In the genomic region with DNA sequence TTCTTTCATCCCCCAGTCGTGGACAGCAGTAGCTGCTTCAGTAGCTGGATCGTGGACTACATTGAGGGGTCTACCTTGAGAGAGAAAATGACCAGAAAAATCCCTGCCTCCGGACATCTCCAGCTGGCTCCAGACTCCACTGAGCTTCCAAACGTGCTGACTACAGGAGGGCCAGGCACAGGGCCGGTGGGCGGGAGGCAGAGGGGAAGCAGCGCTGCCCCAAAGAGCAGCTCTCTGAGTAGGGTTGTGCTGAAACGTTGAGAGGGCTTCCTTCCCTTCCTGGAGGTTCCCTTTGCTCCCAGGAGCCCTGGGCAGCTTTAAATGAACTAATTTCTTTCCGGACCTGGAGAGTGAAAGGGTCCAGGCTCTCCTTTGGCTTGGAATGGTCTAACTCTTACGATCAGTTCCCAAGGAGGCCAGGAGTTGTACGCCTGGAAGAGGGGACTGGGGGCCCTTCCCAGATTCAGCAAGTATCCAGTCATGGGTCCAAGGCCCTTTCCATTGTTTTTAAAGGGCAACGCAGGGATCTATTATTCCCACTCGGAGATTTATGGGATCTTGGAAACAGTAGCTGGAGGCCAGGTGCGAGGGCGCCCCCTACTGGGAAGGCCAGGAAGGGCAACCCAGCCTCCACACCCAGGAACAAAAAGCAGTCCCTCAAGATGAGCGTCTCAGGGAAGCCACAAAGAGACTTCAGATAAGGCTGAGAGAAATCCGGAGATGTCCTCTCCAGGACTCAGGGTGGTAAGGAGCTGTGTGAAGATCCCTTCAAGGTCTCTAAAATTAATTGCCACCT, we compare ENCODE assay signal across 8 mouse cellular contexts.
DNase-seq lines count a peak whose midpoint lies in the region; ATAC-seq and TF ChIP-seq lines count a peak whose summit lies in the region.

No protein-coding gene starts in this region.

- peak; percentile 85 for DNase-seq in forebrain, embryonic 11.5 days (ENCODE audit: low spot score)
- DNase-seq in urinary bladder, postnatal 25 days (ENCODE audit: low spot score) = peak; percentile 48
- no peak for DNase-seq in urinary bladder, adult 18-20 months (ENCODE audit: low spot score in 2 of 2)
- peak; percentile 64 to 72 for DNase-seq in kidney, postnatal 4 days
- DNase-seq in lung, postnatal 0 days (ENCODE audit: low spot score) = peak; percentile 51
- peak; percentile 73 for DNase-seq in testis, postnatal 10 days (ENCODE audit: low spot score)

- peak overlapping the region; percentile 6; the same call in 1 of the 2 replicates for H3K9ac ChIP-seq in forebrain, embryonic 11.5 days (ENCODE audit: low read length)
- no peak overlapping the region for H3K9ac ChIP-seq in forebrain, embryonic 15.5 days (replicated peaks)
- no peak overlapping the region for H3K9ac ChIP-seq in forebrain, embryonic 13.5 days
- no peak overlapping the region for H3K9ac ChIP-seq in lung, postnatal 0 days (replicated peaks; ENCODE audit: low read depth)

- no peak overlapping the region for H3K4me3 ChIP-seq in forebrain, embryonic 11.5 days (ENCODE audit: low read depth, low read length)
- no peak overlapping the region for H3K4me3 ChIP-seq in forebrain, embryonic 15.5 days
- H3K4me3 ChIP-seq in forebrain, embryonic 13.5 days = no peak overlapping the region
- no peak overlapping the region for H3K4me3 ChIP-seq in lung, postnatal 0 days (ENCODE audit: low read depth, low read length)

- peaks cover 3% of the 10 kb centered on the region for H3K27me3 ChIP-seq in forebrain, embryonic 11.5 days (ENCODE audit: control insufficient read depth, insufficient read depth, low read length)
- H3K27me3 ChIP-seq in forebrain, embryonic 15.5 days = no peaks in the 10 kb centered on the region
- H3K27me3 ChIP-seq in forebrain, embryonic 13.5 days = peaks cover 13% of the 10 kb centered on the region; the same call in 1 of the 2 replicates
- peaks cover 7% of the 10 kb centered on the region; the same call in 1 of the 2 replicates for H3K27me3 ChIP-seq in lung, postnatal 0 days (replicated peaks; ENCODE audit: insufficient read depth, low read length)

- ATAC-seq in forebrain, embryonic 11.5 days (replicated peaks; ENCODE audit: low FRiP score) = no peak
- ATAC-seq in forebrain, embryonic 15.5 days (replicated peaks) = no peak
- no peak for ATAC-seq in forebrain, embryonic 13.5 days
- no peak for ATAC-seq in lung, postnatal 0 days

- H3K36me3 ChIP-seq in forebrain, embryonic 11.5 days (ENCODE audit: control insufficient read depth, insufficient read depth, low read length) = no peaks in the 10 kb centered on the region
- no peaks in the 10 kb centered on the region for H3K36me3 ChIP-seq in forebrain, embryonic 15.5 days
- H3K36me3 ChIP-seq in forebrain, embryonic 13.5 days (ENCODE audit: poor library complexity, severe bottlenecking) = no peaks in the 10 kb centered on the region
- H3K36me3 ChIP-seq in lung, postnatal 0 days (ENCODE audit: insufficient read depth, low read length) = no peaks in the 10 kb centered on the region

- peak; percentile 82 for TF ChIP-seq CTCF in lung, postnatal 0 days (IDR thresholded peaks at IDR 0.05)

- H3K4me2 ChIP-seq in forebrain, embryonic 11.5 days (ENCODE audit: low read depth, low read length, severe bottlenecking) = peak overlapping the region; percentile 24; the same call in 1 of the 2 replicates
- no peak overlapping the region for H3K4me2 ChIP-seq in forebrain, embryonic 15.5 days (replicated peaks)
- H3K4me2 ChIP-seq in forebrain, embryonic 13.5 days = peak overlapping the region; percentile 19; the same call in 1 of the 2 replicates
- H3K4me2 ChIP-seq in lung, postnatal 0 days (replicated peaks; ENCODE audit: low read depth, low read length) = no peak overlapping the region

- H3K4me1 ChIP-seq in forebrain, embryonic 11.5 days (replicated peaks; ENCODE audit: control insufficient read depth, insufficient read depth, low read length) = peaks cover 12% of the 10 kb centered on the region; the same call in 1 of the 2 replicates
- H3K4me1 ChIP-seq in forebrain, embryonic 15.5 days = peaks cover 16% of the 10 kb centered on the region
- peaks cover 36% of the 10 kb centered on the region for H3K4me1 ChIP-seq in forebrain, embryonic 13.5 days
- H3K4me1 ChIP-seq in lung, postnatal 0 days (ENCODE audit: insufficient read depth, low read depth, low read length) = no peaks in the 10 kb centered on the region

- no peak for TF ChIP-seq EP300 in lung, postnatal 0 days (IDR thresholded peaks at IDR 0.05)

- WGBS in forebrain, embryonic 11.5 days = 5% methylated on average over 17 of the region's 17 CpGs
- WGBS in forebrain, embryonic 15.5 days = 8% methylated on average over 17 of the region's 17 CpGs
- WGBS in forebrain, embryonic 13.5 days = 8% methylated on average over 17 of the region's 17 CpGs
- 13% methylated on average over 17 of the region's 17 CpGs for WGBS in lung, postnatal 0 days

- no peaks in the 10 kb centered on the region for H3K9me3 ChIP-seq in forebrain, embryonic 11.5 days (ENCODE audit: control insufficient read depth, low read length)
- no peaks in the 10 kb centered on the region for H3K9me3 ChIP-seq in forebrain, embryonic 15.5 days
- no peaks in the 10 kb centered on the region for H3K9me3 ChIP-seq in forebrain, embryonic 13.5 days (replicated peaks)
- no peaks in the 10 kb centered on the region for H3K9me3 ChIP-seq in lung, postnatal 0 days (ENCODE audit: low read length)

- H3K27ac ChIP-seq in forebrain, embryonic 11.5 days (ENCODE audit: low read depth, low read length) = no peak overlapping the region
- H3K27ac ChIP-seq in forebrain, embryonic 15.5 days (replicated peaks) = no peak overlapping the region
- H3K27ac ChIP-seq in forebrain, embryonic 13.5 days = no peak overlapping the region
- H3K27ac ChIP-seq in lung, postnatal 0 days (ENCODE audit: low read length) = no peak overlapping the region

Comparison
In these comparisons a context has a peak if more than half of its experiments do, and no peak if none do; other contexts are left out.
1. DNase-seq: peak in forebrain, embryonic 11.5 days (single experiment), urinary bladder, postnatal 25 days (single experiment), kidney, postnatal 4 days (2 of 2), lung, postnatal 0 days (single experiment) and testis, postnatal 10 days (single experiment); none in urinary bladder, adult 18-20 months (0 of 2).
2. H3K4me2 ChIP-seq: peak in forebrain, embryonic 11.5 days (single experiment) and forebrain, embryonic 13.5 days (single experiment); none in forebrain, embryonic 15.5 days (single experiment) and lung, postnatal 0 days (single experiment).